Mouse (Mus musculus): ENCODE measurements at regions not wholly inside any gene's neighbourhood (a gene's known extent, or its start where the extent isn't known, plus 50 kb on each side); places are given as distances from the start of the nearest gene placed in this dataset.
A peak's percentile ranks its signal among the peaks of the same experiment; 100 is the strongest.
"Not testable (repeated sequence)": the region's sequence is repeated elsewhere in the genome, so short reads cannot be mapped to it uniquely, and the experiment has no call there.

DNA sequence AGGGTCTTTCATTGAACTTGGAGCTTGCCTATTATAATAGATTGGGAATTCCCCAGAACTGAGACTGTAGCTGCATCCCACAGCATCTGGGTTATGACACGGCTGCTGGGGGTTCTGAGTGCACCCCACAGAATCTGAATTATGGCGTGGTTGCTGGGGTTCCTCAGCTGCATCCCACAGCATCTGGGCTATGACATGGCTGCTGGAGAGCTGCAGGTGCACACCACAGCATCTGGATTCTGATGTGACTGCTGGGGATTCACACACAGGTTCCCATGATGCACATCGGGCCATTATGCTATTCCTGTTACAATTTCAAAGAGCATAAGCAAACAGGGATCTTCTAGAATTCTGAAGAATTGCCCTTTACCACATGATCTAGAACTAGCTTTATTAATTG is 585.0 kb upstream of the Olfr1507 start:
- not testable (repeated sequence) for ATAC-seq (ENCODE audit: low read depth)
- WGBS (ENCODE audit: insufficient replicate concordance) = 83% methylated on average over 3 of the region's 3 CpGs

GRCm38 (mm10) chr14:53075937-53076336 is 580.4 kb upstream of the Olfr1507 start:
- H3K9me3 ChIP-seq (replicated peaks); H3K9ac ChIP-seq; ATAC-seq (ENCODE audit: low read depth); H3K27me3 ChIP-seq; H3K4me2 ChIP-seq; H3K4me1 ChIP-seq (replicated peaks); DNase-seq; H3K36me3 ChIP-seq; H3K4me3 ChIP-seq (replicated peaks); H3K27ac ChIP-seq: not testable (repeated sequence)
- WGBS (ENCODE audit: insufficient replicate concordance) = 39% methylated on average over 2 of the region's 2 CpGs

More for the DNA sequence above, 585.0 kb upstream of the Olfr1507 start:
- H3K27me3 ChIP-seq; H3K9ac ChIP-seq; H3K36me3 ChIP-seq; H3K9me3 ChIP-seq (replicated peaks); H3K4me3 ChIP-seq (replicated peaks); H3K4me1 ChIP-seq (replicated peaks); H3K27ac ChIP-seq; H3K4me2 ChIP-seq; DNase-seq: not testable (repeated sequence)

GRCm38 (mm10) chr14:53073126-53073525 is 577.6 kb upstream of the Olfr1507 start:
- 0 out of 2 replicates have a peak, but pooled peaks have one; percentile 55 for ATAC-seq (ENCODE audit: low read depth)
- DNase-seq; H3K9ac ChIP-seq; H3K36me3 ChIP-seq; H3K4me1 ChIP-seq (replicated peaks); H3K9me3 ChIP-seq (replicated peaks); H3K4me3 ChIP-seq (replicated peaks); H3K4me2 ChIP-seq; H3K27me3 ChIP-seq; H3K27ac ChIP-seq: not testable (repeated sequence)
- 6% methylated on average over 6 of the region's 6 CpGs for WGBS (ENCODE audit: insufficient replicate concordance)

- H3K36me3 ChIP-seq; H3K4me3 ChIP-seq (replicated peaks); H3K9me3 ChIP-seq (replicated peaks); H3K9ac ChIP-seq; H3K4me2 ChIP-seq; H3K4me1 ChIP-seq (replicated peaks); H3K27me3 ChIP-seq; H3K27ac ChIP-seq; ATAC-seq (ENCODE audit: low read depth): not testable (repeated sequence)
- DNase-seq = peak; percentile 41
- WGBS (ENCODE audit: insufficient replicate concordance) = no CpG with 5 or more reads among the region's 1 CpGs
These were observed 577.0 kb upstream of the Olfr1507 start for GRCm38 (mm10) chr14:53072502-53072901.

- 25% methylated on average over 1 of the region's 3 CpGs for WGBS (ENCODE audit: insufficient replicate concordance)
- H3K9me3 ChIP-seq (replicated peaks); H3K9ac ChIP-seq; H3K27me3 ChIP-seq; H3K4me3 ChIP-seq (replicated peaks); H3K27ac ChIP-seq; H3K36me3 ChIP-seq; ATAC-seq (ENCODE audit: low read depth); DNase-seq; H3K4me1 ChIP-seq (replicated peaks); H3K4me2 ChIP-seq: not testable (repeated sequence)
These were observed 558.9 kb upstream of the Olfr1507 start for GRCm38 (mm10) chr14:53054439-53054838.

GRCm38 (mm10) chr14:53053465-53054123 is 558.0 kb upstream of the Olfr1507 start:
- 17% methylated on average over 1 of the region's 3 CpGs for WGBS (ENCODE audit: insufficient replicate concordance)
- not testable (repeated sequence) for H3K36me3 ChIP-seq; H3K27me3 ChIP-seq; H3K27ac ChIP-seq; H3K4me3 ChIP-seq (replicated peaks); H3K4me2 ChIP-seq; H3K4me1 ChIP-seq (replicated peaks); DNase-seq; H3K9me3 ChIP-seq (replicated peaks); H3K9ac ChIP-seq; ATAC-seq (ENCODE audit: low read depth)

GRCm38 (mm10) chr14:53047683-53048082 is 552.1 kb upstream of the Olfr1507 start:
- H3K4me2 ChIP-seq; H3K4me3 ChIP-seq (replicated peaks); ATAC-seq (ENCODE audit: low read depth); H3K9me3 ChIP-seq (replicated peaks); H3K27me3 ChIP-seq; H3K27ac ChIP-seq; H3K9ac ChIP-seq; DNase-seq; H3K4me1 ChIP-seq (replicated peaks); H3K36me3 ChIP-seq: not testable (repeated sequence)
- WGBS (ENCODE audit: insufficient replicate concordance) = 17% methylated on average over 3 of the region's 3 CpGs

- H3K27me3 ChIP-seq; ATAC-seq (ENCODE audit: low read depth); H3K27ac ChIP-seq; H3K9ac ChIP-seq; H3K4me3 ChIP-seq (replicated peaks); H3K36me3 ChIP-seq; H3K4me1 ChIP-seq (replicated peaks); H3K9me3 ChIP-seq (replicated peaks); DNase-seq; H3K4me2 ChIP-seq: not testable (repeated sequence)
- WGBS (ENCODE audit: insufficient replicate concordance) = 8% methylated on average over 1 of the region's 1 CpGs
These were observed 551.4 kb upstream of the Olfr1507 start for GRCm38 (mm10) chr14:53046975-53047374.

GRCm38 (mm10) chr14:53045331-53045730 is 549.8 kb upstream of the Olfr1507 start:
- not testable (repeated sequence) for ATAC-seq (ENCODE audit: low read depth); H3K9me3 ChIP-seq (replicated peaks); H3K27ac ChIP-seq; H3K4me3 ChIP-seq (replicated peaks); H3K4me2 ChIP-seq; DNase-seq; H3K36me3 ChIP-seq; H3K4me1 ChIP-seq (replicated peaks); H3K9ac ChIP-seq; H3K27me3 ChIP-seq
- WGBS (ENCODE audit: insufficient replicate concordance) = 52% methylated on average over 3 of the region's 3 CpGs

DNA sequence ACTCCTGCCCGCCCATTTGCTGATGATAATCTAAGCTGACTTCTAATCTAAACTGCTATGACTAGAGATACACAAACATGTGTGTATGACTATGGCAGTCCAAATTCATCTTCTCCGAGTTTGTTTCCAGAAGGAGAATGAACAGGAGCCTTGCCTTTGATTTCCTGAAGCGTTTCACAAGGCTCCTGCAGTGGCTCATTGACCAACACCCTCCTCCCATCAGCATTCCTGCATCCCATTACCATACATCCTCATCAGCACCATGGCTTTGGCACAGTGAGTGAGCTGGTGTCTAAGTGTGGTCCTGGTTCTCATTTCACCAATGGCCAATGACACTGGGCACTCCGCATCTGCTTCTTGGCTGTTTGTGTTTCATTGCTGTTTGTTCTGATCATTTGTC is 548.6 kb upstream of the Olfr1507 start:
- not testable (repeated sequence) for H3K27me3 ChIP-seq; DNase-seq; H3K4me2 ChIP-seq; H3K4me1 ChIP-seq (replicated peaks); H3K36me3 ChIP-seq; H3K4me3 ChIP-seq (replicated peaks); H3K9me3 ChIP-seq (replicated peaks); ATAC-seq (ENCODE audit: low read depth); H3K27ac ChIP-seq; H3K9ac ChIP-seq
- 56% methylated on average over 4 of the region's 4 CpGs for WGBS (ENCODE audit: insufficient replicate concordance)

- H3K9ac ChIP-seq; ATAC-seq (ENCODE audit: low read depth); H3K9me3 ChIP-seq (replicated peaks); H3K4me3 ChIP-seq (replicated peaks); H3K27me3 ChIP-seq; H3K36me3 ChIP-seq; H3K4me2 ChIP-seq; H3K4me1 ChIP-seq (replicated peaks); H3K27ac ChIP-seq: not testable (repeated sequence)
- DNase-seq = peak; percentile 3
- WGBS (ENCODE audit: insufficient replicate concordance) = 9% methylated on average over 3 of the region's 3 CpGs
These were observed 546.5 kb upstream of the Olfr1507 start for GRCm38 (mm10) chr14:53042016-53042415.

DNA sequence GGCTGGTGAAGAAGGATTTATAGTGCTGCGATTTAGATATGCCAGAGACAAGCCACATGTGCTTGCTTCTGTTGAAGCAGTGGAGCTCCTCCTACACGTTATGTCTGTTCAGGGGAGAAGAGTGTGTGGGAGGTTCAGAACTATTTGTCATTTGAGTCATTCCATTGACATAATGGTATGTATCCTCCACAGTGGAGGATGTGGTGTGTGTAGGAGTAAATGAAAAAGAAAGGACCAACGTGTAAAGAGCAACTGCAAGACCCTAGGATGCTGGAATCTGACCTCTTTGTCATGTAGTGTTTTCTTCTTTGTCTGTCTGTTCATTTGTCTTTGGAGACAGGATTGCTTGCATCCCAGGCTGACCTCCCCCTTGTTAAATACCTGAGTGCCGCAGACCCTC is 543.9 kb upstream of the Olfr1507 start:
- not testable (repeated sequence) for H3K4me3 ChIP-seq (replicated peaks); DNase-seq; H3K27me3 ChIP-seq; ATAC-seq (ENCODE audit: low read depth); H3K9me3 ChIP-seq (replicated peaks); H3K9ac ChIP-seq; H3K36me3 ChIP-seq; H3K4me2 ChIP-seq; H3K4me1 ChIP-seq (replicated peaks); H3K27ac ChIP-seq
- WGBS (ENCODE audit: insufficient replicate concordance) = 56% methylated on average over 4 of the region's 4 CpGs

Measured in liver, embryonic 13.5 days (tissue).